Mouse (Mus musculus) testis, adult 2 months (tissue): ENCODE measurements around the gene Cdh15. TPM values are rescaled to one million over a fixed set of nuclear protein-coding genes. Genes with fewer than 3 reads are reported as not detected.

ENCODE experiments used
- H3K27ac ChIP-seq: fragments of 200-500 bp; 2 replicates; pipeline ENCODE4 v1.5.1; 2012; ENCODE audit warnings: low read depth, low read length; ENCODE audit not compliant: control insufficient read depth, insufficient read depth
- H3K27me3 ChIP-seq: fragments of 200-500 bp; 2 replicates; pipeline ENCODE4 v1.6.1; 2012; ENCODE audit warnings: mild to moderate bottlenecking, low read length, moderate library complexity; ENCODE audit not compliant: control insufficient read depth, insufficient read depth
- H3K36me3 ChIP-seq: fragments of 200-500 bp; 2 replicates; pipeline ENCODE4 v1.6.1; 2012; ENCODE audit warnings: mild to moderate bottlenecking, low read length; ENCODE audit not compliant: control insufficient read depth, insufficient read depth
- H3K4me1 ChIP-seq: fragments of 200-500 bp; 2 replicates; pipeline ENCODE4 v1.6.1; 2012; ENCODE audit warnings: low read length; ENCODE audit not compliant: control insufficient read depth, insufficient read depth
- H3K4me3 ChIP-seq: fragments of 200-500 bp; 2 replicates; pipeline ENCODE4 v1.5.1; 2012; ENCODE audit warnings: low read depth, mild to moderate bottlenecking, low read length, moderate library complexity, mixed read lengths; ENCODE audit not compliant: control insufficient read depth
- CTCF ChIP-seq: fragments of 200-500 bp; IDR thresholded peaks from 2 replicates; pipeline ENCODE4 v1.5.1; 2012; ENCODE audit warnings: low read depth, mild to moderate bottlenecking, inconsistent platforms, low read length, moderate library complexity; ENCODE audit not compliant: control insufficient read depth, insufficient read depth, insufficient replicate concordance
- POLR2A ChIP-seq: fragments of 200-500 bp; IDR thresholded peaks from 2 replicates; pipeline ENCODE4 v1.6.1; 2012; ENCODE audit warnings: low read depth, mild to moderate bottlenecking, inconsistent platforms, low read length, moderate library complexity; ENCODE audit not compliant: control insufficient read depth
- polyA plus RNA-seq: library from polyadenylated mRNA; depleted of rRNA; stranded (reverse); fragments of >200 nt; gene quantifications from 2 replicates; pipeline ENCODE4 v1.2.3, GENCODE M21; 2012

Cdh15 gene
- polyA plus RNA-seq, 1 experiment: 0.12 TPM

DNA sequence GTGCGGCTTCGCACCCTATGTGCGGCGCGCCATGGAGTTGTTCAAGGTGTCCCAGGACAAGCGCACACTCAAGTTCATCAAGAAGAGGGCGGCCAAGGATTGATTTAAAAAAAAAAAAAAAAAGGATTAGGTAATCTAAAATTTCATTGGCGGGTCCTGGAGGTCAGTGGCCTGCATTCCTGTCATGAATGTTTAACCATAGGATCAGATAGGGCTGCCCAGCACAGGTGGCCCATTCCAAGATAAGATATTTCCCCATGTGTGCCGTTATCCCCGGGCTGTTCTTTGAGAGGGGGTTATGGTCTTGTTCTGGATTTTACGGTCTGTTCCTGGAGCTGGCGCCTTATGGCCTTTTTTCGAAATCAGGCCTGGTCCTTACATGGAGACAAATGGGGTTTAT lies 11.1 kb upstream of the Cdh15 start:
- no peaks in the 10 kb centered on the region for H3K27me3 ChIP-seq
- H3K27ac ChIP-seq: no peak overlapping the region
- no peaks in the 10 kb centered on the region for H3K36me3 ChIP-seq
- TF ChIP-seq POLR2A (no peak), CTCF (no peak)
- no peak overlapping the region for H3K4me3 ChIP-seq
- no peaks in the 10 kb centered on the region for H3K4me1 ChIP-seq

DNA sequence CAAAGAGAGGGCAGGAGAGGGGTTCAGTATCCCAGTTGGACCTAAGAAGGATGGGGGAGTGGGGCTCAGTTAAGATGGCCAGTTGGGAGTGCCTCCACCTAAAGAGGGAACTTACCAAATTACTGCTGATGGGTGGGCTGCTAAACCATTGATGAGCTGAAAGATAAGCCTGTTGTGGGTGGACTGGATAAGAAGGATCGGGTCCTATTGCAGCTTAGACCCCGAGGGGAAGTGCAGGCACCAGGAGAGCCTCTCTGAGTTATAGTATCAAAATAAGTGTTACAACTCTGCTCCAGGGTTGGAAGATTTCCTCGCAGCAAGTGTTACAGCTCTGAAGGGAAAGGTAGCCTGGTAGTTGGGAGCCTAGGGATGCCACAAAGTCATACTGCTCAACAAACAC lies 3.6 kb upstream of the Cdh15 start:
- Histone ChIP-seq H3K4me1 (no peaks in the 10 kb centered on the region), H3K36me3 (no peaks in the 10 kb centered on the region), H3K4me3 (no peak overlapping the region), H3K27me3 (no peaks in the 10 kb centered on the region), H3K27ac (no peak overlapping the region)
- no peak for TF ChIP-seq CTCF
- no peak for TF ChIP-seq POLR2A

- H3K27me3 ChIP-seq: no peaks in the 10 kb centered on the region
- no peak overlapping the region for H3K4me3 ChIP-seq
- TF ChIP-seq CTCF (no peak), POLR2A (no peak)
- H3K27ac ChIP-seq: no peak overlapping the region
- no peaks in the 10 kb centered on the region for H3K4me1 ChIP-seq
- H3K36me3 ChIP-seq: no peaks in the 10 kb centered on the region
Measured at GRCm38 (mm10) chr8:122845662-122846061, 2.1 kb upstream of the Cdh15 start.

- TF ChIP-seq POLR2A: no peak
- TF ChIP-seq CTCF: no peak
Measured at GRCm38 (mm10) chr8:122849152-122849910, 1.6 kb downstream of the Cdh15 start.

DNA sequence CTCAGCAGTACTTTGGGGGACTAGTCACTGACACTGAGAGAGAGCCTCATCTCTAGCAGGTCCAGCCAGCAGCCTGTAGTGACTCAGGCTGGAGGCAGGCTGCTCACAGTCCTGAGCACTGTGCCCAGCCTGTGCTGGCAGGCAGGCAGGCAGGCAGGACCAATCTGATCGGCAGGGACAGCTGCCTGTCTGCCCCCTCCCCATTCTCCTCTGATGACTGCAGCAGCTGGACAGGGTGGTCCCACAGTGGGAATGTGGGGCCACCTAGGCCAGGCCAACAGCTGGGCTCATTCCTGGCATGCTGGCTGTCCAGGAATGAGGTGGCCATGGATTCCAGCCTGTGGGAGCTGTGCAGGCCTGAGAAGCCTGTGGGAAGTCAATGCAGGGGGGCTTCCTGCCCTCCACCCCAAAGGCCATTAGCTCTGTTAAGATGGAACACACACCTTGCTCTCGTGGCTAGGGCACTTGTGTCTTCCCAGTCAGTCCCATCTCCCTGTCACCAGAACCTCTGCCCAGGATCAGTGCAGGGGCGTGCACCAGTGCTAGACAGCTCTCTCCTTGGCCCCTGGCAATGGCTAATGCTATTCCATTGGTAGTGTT lies 3.0 kb downstream of the Cdh15 start:
- no peaks in the 10 kb centered on the region for H3K4me1 ChIP-seq
- H3K27ac ChIP-seq: no peak overlapping the region
- H3K4me3 ChIP-seq: no peak overlapping the region
- TF ChIP-seq POLR2A (no peak), CTCF (no peak)
- no peaks in the 10 kb centered on the region for H3K27me3 ChIP-seq
- no peaks in the 10 kb centered on the region for H3K36me3 ChIP-seq

More at GRCm38 (mm10) chr8:122849152-122849910, 1.6 kb downstream of the Cdh15 start:
- no peaks in the 10 kb centered on the region for H3K4me1 ChIP-seq
- H3K27me3 ChIP-seq: no peaks in the 10 kb centered on the region
- H3K27ac ChIP-seq: no peak overlapping the region
- no peaks in the 10 kb centered on the region for H3K36me3 ChIP-seq
- H3K4me3 ChIP-seq: no peak overlapping the region

GRCm38 (mm10) chr8:122851692-122852545 lies 4.2 kb downstream of the Cdh15 start:
- TF ChIP-seq POLR2A (no peak), CTCF (no peak)
- Histone ChIP-seq H3K36me3 (no peaks in the 10 kb centered on the region), H3K4me3 (no peak overlapping the region), H3K27ac (no peak overlapping the region), H3K4me1 (no peaks in the 10 kb centered on the region), H3K27me3 (no peaks in the 10 kb centered on the region)

DNA sequence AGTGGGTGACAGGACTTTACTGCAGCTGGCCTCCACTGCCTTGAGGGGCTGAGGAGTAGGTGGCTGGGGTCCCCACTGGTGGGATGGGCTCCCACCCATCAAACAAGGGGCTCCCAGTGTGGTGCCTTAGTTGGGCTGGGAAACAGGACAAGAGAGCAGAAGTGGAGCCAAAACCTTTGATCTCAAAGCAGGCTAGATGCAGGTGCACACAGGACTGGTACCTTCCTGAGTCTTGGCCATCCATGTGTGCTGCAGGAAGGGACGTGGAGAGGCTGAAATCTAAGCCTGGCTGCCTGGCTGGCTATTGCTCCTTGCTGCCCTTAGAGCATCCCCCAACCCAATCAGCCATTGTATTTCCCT lies 4.8 kb downstream of the Cdh15 start:
- no peaks in the 10 kb centered on the region for H3K36me3 ChIP-seq
- TF ChIP-seq CTCF (no peak), POLR2A (no peak)
- no peak overlapping the region for H3K4me3 ChIP-seq
- H3K4me1 ChIP-seq: no peaks in the 10 kb centered on the region
- H3K27me3 ChIP-seq: no peaks in the 10 kb centered on the region
- no peak overlapping the region for H3K27ac ChIP-seq
